Mouse (Mus musculus): ENCODE measurements around the gene 4930470P17Rik.
A peak's percentile ranks its signal among the peaks of the same experiment; 100 is the strongest.

The 4930470P17Rik gene

GRCm38 (mm10) chr2:170578588-170578987 is 23.2 kb downstream of the 4930470P17Rik start:
- no peak for DNase-seq (ENCODE audit: low read depth)

- peak; percentile 17 for DNase-seq (ENCODE audit: low read depth)
Measured at GRCm38 (mm10) chr2:170577502-170577901, 24.3 kb downstream of the 4930470P17Rik start.

- no peak for DNase-seq (ENCODE audit: low read depth)
Measured at GRCm38 (mm10) chr2:170576077-170576476, 25.7 kb downstream of the 4930470P17Rik start.

GRCm38 (mm10) chr2:170564995-170565394 is 36.8 kb downstream of the 4930470P17Rik start:
- DNase-seq (ENCODE audit: low read depth) = no peak

- DNase-seq (ENCODE audit: low read depth) = no peak
Measured at GRCm38 (mm10) chr2:170563956-170564855, 37.6 kb downstream of the 4930470P17Rik start.

- DNase-seq (ENCODE audit: low read depth) = no peak
Measured at GRCm38 (mm10) chr2:170552088-170552487, 49.7 kb downstream of the 4930470P17Rik start.

GRCm38 (mm10) chr2:170550240-170550639 is 51.6 kb downstream of the 4930470P17Rik start:
- no peak for DNase-seq (ENCODE audit: low read depth)

- no peak for DNase-seq (ENCODE audit: low read depth)
Measured at GRCm38 (mm10) chr2:170549146-170549545, 52.7 kb downstream of the 4930470P17Rik start.

GRCm38 (mm10) chr2:170548046-170548445 is 53.8 kb downstream of the 4930470P17Rik start:
- DNase-seq (ENCODE audit: low read depth) = no peak

- DNase-seq (ENCODE audit: low read depth) = no peak
Measured at GRCm38 (mm10) chr2:170547526-170547925, 54.3 kb downstream of the 4930470P17Rik start.

GRCm38 (mm10) chr2:170545745-170546144 is 56.1 kb downstream of the 4930470P17Rik start:
- no peak for DNase-seq (ENCODE audit: low read depth)

- DNase-seq (ENCODE audit: low read depth) = no peak
Measured at GRCm38 (mm10) chr2:170544950-170545349, 56.9 kb downstream of the 4930470P17Rik start.

- DNase-seq (ENCODE audit: low read depth) = no peak
Measured at GRCm38 (mm10) chr2:170544159-170544558, 57.7 kb downstream of the 4930470P17Rik start.

GRCm38 (mm10) chr2:170543625-170544024 is 58.2 kb downstream of the 4930470P17Rik start:
- no peak for DNase-seq (ENCODE audit: low read depth)

- no peak for DNase-seq (ENCODE audit: low read depth)
Measured at GRCm38 (mm10) chr2:170539211-170539610, 62.6 kb downstream of the 4930470P17Rik start.

GRCm38 (mm10) chr2:170535841-170536240 is 66.0 kb downstream of the 4930470P17Rik start:
- no peak for DNase-seq (ENCODE audit: low read depth)

- no peak for DNase-seq (ENCODE audit: low read depth)
Measured at GRCm38 (mm10) chr2:170534803-170535174, 67.0 kb downstream of the 4930470P17Rik start.

GRCm38 (mm10) chr2:170534116-170534802 is 67.6 kb downstream of the 4930470P17Rik start:
- no peak for DNase-seq (ENCODE audit: low read depth)

GRCm38 (mm10) chr2:170530256-170530655 is 71.6 kb downstream of the 4930470P17Rik start:
- no peak for DNase-seq (ENCODE audit: low read depth)

- no peak for DNase-seq (ENCODE audit: low read depth)
Measured at GRCm38 (mm10) chr2:170529766-170530165, 72.1 kb downstream of the 4930470P17Rik start.

All from 416B (cell line).